Mouse (Mus musculus) ES-CJ7 (cell line): ENCODE results near the gene Trmt1.
"Not testable (repeated sequence)": the region's sequence is repeated elsewhere in the genome, so short reads cannot be mapped to it uniquely, and the experiment has no call there.

Source experiments
- DNase-seq: peaks from one replicate; pipeline ENCODE4 v3.0.0; 2011; ENCODE audit warnings: low read depth, low spot score

The Trmt1 gene

DNA sequence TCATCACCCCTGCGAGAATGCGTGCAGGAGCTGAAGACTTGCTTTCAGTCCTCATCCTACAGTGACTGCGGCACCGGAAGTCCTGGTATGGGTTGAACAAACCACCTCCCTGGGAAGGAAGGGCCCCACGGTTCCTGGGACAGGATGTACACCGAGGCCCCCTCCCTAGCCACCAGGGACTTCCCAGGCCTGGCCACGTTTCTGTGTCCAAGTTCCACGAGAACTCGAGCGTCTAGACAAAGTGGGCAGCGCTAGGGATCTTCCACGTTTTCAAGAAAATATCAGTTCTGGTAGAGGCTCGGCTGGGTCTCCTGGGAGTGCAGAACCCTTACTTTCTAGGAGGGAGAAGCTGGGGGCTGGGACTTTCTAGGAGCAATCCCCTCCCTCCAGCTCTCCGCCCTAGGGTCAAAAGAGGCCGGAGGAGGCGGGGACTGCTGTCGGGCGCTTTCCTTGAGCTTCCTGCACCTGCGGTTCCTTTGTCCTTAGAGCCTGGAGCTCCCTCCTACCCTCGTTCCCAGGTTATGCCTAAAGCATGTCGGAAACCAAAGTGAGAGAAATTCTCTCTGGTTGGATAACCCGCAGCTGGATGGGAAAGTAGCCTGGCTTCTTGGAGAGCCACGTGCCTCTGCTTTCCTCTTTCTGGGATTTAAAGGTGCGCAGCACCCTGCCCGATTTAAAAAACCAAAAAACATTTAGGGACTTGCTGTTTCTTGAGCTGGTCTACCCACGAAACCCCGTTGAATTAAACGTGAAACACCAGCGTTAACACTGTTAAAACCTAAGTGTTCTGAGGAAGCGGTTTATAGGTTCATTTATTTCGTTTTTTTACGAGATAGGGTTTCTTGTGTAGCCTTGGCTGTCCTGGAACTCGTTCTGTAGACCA lies 25.9 kb upstream of the Trmt1 start:
- peak; percentile 94 for DNase-seq

DNA sequence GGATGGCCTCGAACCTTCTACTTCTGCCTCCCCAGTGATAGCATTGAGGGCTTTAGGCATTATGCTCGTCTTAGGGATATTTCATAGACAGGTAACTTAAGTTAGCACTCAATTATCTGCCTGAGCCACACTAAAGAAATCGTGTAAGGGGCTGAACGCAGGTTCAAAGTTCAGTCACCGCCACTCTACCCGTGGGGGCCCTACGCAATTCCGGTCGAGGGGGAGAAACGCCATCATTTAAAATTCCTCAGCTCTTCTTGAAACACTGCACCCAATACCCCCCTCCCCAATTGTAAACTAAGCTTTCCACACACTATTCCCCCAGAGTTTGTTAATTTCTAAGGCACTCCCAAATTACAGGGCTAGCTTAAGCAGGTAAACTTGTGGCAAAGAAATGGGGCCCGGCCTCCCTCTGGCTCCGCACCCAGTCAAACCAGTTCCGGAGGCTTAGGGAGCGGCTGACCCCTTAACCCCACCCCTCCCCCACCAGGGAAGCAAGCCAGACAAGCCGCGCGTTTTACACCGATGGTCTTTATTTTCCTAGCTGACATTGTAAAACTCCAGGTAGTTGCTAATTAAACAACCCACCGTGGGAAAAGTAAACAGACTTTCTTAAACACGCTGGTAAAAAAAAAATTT lies 25.2 kb upstream of the Trmt1 start:
- peak; percentile 89 for DNase-seq

DNA sequence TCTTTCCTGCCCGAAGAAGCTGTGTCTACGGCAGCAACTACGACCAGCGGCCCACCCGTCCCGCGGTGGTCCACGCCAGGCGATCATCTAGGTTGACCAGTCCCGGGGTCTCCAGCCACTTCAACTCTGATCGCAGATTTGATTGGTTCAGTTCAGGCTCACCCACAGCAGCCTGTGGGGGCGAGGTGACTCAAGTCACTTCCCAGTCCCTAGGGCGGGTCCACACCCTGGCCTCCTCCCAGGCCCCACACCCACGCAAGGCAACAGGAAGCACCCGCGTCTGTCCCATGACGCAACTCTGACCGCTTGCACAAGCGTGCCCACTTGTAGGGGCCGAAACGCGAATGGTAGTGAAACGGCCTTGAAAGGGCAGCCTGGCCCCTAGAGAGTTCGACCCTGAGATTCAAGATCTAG lies 24.6 kb upstream of the Trmt1 start:
- peak; percentile 90 for DNase-seq

DNA sequence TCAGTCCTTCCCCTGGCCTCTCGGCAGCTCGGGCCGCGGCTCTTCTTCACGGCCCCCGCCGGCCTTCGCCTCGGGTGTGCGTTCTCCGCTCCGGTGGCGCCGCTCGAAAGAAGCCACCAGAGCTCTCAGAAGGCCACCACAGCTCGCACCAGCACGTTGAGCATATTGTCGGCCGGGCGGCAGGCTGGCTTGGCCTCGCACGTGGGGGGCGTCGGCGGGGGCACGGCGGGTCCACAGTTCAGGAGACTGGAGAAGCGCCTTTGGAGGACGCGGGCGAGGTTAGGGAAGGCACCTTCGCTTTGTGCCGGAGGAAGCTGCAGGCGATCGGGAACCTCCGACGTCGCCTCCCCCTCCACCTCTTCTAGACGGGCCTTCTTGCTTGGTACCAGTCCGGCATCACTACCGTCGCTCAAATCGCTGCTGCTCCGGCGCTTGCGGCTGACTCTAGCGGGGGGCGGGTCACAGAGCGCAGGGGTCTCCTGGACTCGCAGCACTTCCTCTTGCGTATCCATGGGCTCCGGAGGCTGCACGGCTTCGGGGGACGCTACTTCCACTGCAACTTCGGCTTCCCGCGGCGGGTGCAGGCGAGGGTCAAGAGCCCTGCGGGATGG lies 24.0 kb upstream of the Trmt1 start:
- peak; percentile 74 for DNase-seq

DNA sequence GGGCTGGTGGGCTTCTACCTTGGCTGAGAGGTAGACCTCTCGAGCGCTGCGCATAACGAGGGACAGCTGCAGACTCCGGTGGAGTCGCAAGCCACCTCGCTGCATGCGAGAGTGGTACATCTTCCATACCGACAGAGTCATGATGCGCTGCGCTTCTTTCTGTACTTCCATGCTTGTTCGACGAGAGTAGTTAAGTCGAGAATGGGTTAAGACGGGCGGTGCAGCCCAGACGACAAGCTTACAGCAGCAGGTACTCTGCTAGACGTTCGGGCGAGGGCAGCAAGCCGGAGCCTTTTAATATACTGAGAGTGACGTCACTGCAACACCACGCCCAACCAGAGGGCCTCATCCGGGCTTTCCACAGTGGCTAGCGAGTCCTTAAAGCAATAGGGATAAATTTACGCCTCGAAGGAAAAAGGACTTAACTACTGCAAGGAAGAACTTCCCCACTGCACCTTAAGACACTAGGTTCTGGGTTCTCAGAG lies 23.5 kb upstream of the Trmt1 start, which contains the start of gene Ier2:
Gene Ier2 (minus strand): TSS at position 272 of the 485 bp plus-strand sequence.
- DNase-seq, result peak; percentile 99

DNA sequence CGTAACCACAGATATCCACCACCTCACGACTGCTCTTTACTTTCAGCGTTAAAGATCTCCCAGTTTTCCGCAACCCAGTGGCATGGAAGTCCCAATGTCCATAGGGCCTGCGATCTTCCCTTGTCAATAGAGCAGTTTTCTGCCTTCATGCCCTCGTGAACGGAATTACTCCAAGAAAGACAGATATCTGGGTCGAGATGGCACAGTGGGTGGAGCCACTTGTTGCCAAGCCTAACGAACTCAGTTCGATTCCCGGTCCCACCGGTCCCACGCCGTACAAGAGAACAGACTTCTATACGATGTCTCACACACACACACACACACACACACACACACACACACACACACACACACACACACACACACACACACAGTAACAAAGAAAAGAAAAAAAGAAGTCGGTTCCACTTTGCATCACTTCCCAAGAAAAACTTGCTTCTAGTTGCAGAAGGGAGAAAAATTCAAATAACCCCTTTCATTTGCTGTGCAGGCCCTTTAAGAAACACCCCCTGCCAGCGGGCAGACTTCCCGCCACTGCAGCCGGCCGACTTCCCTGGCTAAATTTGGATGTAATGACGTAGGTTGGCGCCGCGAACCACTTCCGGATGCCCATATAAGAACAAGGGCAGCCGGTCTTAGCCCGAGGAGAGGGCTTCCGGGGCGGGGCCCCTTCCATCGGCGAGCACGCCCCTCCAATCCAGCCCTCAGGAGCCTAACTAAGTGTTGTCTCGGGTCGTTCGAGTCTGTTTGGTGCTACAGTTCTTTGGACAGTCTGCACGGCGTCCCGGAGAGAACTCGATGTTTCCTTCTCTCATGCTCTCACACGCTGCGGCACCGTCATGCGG lies 22.4 kb upstream of the Trmt1 start:
- DNase-seq, result peak; percentile 99

DNA sequence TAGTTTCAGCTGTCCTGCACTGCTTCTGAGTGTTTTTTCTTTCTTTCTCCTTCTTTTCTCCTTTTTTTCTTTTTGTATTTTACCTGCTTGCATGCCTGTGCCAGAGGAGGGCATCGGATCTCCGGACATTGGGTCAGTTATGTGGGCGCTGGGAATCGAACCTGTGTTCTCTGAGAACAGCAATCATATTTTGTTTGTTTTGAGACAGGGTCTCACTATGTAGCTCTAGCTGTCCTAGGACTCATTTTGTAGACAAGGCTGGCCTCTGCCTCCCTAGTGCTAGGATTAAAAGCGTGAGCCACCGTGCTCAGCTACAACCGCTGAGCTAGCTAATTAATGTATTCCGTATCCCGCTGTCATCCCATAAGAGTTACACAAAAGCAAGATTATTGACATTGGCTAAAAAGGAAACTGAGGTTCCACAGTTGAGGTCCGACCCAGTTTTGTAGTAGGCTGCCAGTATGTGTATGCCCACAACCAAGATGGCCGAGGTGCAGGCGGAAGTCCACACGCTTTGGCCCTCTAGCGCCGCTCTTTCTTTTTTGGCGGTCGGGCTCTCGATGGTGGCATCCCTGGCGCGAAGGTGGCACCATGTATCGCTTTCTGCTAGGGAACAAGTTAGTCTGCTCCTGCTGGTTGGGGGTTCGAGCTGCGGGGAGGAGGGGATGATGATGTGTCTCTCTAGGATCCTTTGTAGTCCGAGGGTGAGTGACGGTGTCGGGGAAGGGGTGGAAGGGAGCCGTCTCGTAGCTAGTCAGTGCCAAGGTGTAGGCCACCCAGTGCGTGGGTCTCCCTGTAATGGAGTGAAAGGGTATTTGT lies 21.3 kb upstream of the Trmt1 start:
- peak; percentile 79 for DNase-seq

DNA sequence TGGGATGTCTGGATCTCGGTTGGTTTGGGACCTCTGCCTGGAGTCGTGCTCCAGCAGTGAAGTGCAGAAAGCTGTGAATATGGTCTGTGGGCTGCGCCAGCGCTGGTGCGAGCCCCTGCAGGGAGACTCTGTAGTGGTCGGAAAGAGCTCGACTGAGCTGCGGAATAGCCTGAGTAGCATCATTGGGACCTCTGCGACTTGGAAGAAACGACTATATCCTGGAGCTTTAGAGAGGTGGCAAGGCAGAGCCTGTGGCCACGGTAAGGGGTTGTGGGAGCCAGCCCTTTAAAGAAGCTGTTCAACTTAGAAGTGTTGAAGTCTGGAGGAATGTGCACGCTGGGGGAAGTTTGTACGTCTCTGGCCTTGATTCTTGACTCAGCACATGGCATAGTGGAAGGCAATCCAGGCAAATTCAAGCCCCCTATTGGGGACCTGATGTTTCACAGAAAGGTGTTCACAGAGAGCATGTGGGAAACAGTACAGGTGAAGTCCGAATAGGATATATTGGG lies 20.7 kb upstream of the Trmt1 start:
- DNase-seq, result peak; percentile 76

DNA sequence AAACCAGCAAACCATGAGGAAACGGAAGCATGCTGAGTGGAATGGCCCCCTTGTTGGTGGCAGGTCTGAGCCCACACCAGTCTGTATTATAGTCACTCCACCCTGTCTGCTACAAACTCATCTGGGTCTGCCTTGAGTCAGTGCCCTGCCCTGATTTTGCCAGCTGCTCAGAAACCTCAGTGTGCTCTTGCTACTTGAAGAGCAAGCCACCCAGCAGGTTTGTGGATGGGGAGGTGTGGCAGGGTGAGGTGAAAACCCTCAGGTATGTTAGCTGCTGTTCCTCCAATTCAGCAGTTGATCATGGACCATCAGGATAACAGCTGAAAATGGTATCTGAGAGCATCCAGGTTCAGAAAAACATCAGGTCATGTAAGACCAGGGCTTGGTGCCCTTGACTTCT lies 18.0 kb upstream of the Trmt1 start:
- no peak for DNase-seq

DNA sequence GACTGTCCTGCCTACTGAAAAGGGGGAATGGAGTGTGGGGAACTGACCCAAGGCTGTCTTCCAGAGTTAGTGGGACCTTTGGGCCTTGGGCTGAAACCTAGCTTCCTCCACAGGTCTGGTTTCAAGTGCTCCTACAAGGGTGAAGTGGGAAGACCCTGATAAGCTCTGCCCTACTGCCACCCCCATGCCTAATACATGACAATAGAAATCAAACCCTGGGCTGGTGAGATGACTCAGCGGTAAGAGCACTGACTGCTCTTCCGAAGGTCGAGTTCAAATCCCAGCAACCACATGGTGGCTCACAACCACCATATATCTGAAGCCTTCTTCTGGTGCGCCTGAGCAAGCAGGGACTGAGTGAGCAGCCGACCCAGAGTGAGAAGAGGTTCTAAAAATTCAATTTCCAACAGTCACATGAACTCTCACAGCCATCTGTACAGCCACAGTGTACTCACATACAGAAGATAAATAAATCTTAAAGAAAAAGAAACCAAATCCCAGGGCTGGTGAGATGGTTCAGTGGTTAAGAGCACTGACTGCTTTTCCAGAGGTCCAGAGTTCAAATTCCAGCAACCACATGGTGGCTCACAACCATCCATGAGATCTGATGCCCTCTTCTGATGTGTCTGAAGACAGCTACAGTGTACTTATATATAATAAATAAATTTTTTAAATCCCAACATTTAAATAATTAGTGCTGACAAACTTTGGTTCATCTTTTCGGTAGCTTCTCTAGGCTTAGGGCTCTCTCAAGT lies 17.2 kb upstream of the Trmt1 start:
- peak; percentile 74 for DNase-seq

DNA sequence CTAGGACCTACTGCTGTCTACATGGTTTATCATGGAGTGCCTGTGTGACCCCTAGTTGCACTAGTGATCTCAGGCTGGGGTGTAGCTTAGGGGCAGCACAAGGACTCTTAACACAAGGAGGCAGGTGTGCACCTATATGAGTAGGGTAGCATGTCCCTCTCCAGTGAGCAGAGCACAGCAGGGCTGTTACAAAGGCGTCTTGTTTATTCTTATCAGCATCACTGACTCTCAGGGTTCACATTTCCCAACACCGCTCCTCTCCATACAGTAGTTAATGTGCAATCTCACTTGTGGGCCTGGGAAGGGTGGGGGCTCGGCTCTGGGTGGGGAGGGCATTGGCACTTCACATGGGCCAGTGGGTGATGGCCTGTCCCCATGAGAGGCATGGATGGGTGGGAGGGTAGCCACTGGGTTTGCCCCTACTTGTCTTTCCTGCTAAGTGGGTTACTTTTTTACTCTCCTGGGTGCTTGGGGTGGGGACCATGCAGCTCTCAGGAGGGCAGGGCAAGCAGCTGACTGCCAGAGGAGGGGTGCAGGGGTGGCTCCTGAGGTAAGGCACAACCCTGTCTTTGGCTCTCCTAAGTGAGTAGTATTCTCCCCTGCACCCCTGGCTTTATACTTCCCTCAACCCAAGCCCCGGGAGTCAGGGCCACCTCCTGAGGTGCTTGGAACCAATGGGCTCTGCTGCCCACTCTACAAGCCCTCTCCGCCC lies 15.7 kb upstream of the Trmt1 start:
- DNase-seq, result not testable (repeated sequence)

DNA sequence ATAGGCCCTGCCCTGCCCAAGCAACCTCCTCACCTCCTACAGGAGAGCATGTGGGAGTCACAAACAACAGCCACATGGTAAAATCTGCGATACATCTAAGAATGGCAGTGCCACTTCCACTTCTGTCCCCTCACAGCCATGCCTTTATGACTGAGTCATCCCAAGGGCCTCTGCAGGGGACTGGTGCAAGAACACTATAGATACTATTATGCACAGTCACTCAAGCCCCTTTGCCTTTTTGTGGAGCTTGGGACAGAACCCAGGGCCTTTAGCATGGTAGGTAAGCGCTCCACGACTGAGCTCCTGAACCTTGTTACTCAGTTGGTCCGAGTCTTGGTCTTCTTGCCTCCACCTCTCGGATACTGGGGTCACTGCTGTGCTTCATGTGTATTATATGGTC lies 8.8 kb upstream of the Trmt1 start:
- DNase-seq, result no peak

DNA sequence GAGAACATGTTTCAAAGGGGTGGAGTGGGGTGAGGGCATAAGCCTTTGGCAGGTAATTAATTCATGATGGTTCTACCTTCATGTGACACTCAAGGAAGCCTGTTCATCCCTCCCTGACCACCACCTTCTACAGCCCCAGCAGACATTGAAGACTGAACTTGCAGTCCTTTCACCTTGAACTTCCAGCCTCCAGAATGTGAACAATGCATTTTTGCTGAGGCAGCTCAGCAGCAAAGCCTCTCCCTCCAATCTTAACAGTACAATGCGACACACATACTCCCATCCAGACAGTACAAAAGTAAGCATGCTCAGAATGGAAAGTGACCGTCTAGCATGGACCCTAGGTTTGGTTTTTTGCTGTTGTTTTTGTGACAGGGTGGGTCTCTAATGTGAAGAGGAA lies 4.6 kb upstream of the Trmt1 start:
- peak; percentile 63 for DNase-seq

DNA sequence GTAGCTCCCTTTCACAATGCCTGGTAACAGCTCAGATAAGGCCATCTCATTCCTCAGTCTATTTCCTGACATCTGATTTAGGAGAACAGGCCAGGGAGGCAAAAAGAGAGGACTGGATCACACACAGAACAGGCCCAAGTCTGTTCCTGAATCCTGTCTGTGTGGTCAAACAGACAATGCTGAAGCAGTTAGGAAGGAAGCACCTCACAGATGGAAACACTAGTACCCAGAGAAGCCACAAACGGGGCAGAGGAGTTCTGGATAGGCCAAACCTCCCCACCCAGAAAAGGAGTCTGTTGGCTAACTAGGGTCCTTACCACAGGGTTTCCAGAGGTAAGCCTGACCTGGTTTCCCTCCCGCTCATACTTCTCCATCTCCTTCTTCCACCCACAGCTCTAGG lies 3.9 kb upstream of the Trmt1 start:
- no peak for DNase-seq

DNA sequence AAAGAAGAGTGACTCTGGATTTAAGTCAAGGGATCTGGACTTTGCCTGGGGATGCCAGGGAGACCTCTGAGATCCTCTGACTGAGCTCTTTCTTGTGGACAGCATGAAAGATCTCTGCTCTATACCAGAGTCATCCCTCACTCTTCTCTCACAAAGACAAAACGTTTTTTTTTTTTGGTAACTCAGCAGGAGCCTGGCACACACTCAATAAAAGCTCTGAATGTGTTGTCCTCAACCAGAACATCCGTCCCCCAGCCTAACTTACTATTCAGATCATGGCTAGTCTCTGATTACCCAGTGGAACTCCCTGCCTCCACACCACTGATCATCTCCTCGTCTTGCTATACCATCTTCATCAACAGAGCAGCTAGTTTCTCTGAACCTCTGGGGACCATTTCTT lies 1.6 kb upstream of the Trmt1 start:
- no peak for DNase-seq

DNA sequence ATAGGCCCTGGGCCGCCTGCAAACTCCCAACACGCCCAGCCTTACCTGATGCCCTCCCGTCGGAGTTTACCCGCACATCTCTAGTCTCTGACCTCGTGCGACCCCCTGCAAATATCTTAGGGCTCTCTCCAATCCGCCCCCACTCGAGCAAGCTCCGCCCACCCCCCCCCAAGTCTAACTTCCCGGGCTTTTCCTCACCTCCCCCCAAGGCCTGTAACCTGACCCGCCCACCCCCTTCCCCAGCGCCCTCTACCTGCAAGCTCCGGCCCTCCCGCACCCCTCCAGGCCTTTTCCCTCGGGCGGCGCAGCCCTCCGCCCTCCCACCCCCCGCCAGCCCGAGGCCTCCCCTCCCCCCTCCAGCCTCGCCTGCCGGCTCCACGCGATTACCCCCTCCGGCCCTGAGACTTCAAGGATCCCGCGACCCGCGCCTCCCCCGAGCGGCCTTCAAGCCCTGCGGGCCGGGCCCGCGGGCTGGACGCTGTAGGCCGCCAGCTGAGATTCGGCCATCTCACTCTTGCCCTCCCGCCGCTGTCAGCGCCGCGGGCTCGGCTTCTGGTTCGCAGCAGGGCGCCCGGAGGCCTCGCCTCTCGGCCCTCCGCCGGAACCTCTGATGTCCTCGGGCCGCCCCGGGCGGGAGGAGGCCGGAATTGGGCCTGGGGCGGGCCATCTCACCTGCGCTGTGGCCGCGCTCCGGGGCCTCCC lies 1.0 kb downstream of the Trmt1 start:
- peak; percentile 92 for DNase-seq

DNA sequence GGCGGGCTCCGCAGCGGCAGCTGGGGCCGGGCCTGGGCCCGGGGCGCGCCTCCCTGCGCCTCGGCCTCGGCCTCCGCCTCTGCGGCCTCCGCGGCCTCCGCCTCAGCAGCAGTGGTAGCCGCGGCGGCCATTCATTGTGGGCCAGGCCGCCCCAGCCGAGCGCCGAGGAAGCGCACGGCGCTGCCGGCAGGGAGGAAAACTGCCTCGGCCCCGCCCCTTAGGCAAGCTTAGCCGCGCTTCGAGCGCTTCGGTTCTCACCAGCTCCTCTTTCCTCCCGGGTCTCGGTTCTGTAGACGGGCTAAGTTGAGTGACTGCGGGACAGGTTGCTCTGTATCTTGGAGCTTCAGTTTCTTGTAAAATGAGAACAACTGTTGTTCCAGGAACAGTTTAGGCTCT lies 1.6 kb downstream of the Trmt1 start, which contains the start of gene Nacc1:
Gene Nacc1 (minus strand): TSS at position 158 of the 396 bp plus-strand sequence.
- DNase-seq, result peak; percentile 91
